ENCODE assay signal across 10 mouse cellular contexts in genomic region chr11:64671898-64672297, GRCm38 (mm10).
A peak's percentile ranks its signal among the peaks of the same experiment; 100 is the strongest.
DNase-seq lines count a peak whose midpoint lies in the region; ATAC-seq and TF ChIP-seq lines count a peak whose summit lies in the region.
"Had no signal": no experiment of that assay in that cellular context is flagged by ENCODE, and none has a peak within 500 bp of the region (broad histone marks: within the 10 kb centered on the region; RNA-seq: fewer than 3 reads in every experiment).

No protein-coding gene starts in this region.

- no peak overlapping the region for H3K4me2 ChIP-seq in lung, postnatal 0 days (replicated peaks; ENCODE audit: low read depth, low read length)
- H3K4me2 ChIP-seq in stomach, embryonic 16.5 days (ENCODE audit: low read depth, low read length), result no peak overlapping the region
- H3K4me2 ChIP-seq: hindbrain, embryonic 15.5 days; limb, embryonic 15.5 days had no signal

- TF ChIP-seq CTCF in lung, postnatal 0 days (IDR thresholded peaks at IDR 0.05), result no peak

- TF ChIP-seq EP300 in lung, postnatal 0 days (IDR thresholded peaks at IDR 0.05), result peak; percentile 52

- H3K36me3 ChIP-seq in lung, postnatal 0 days (ENCODE audit: insufficient read depth, low read length), result no peaks in the 10 kb centered on the region
- H3K36me3 ChIP-seq in limb, embryonic 10.5 days, result 0 out of 2 replicates have a peak, but pooled peaks cover 4% of the 10 kb centered on the region
- H3K36me3 ChIP-seq in stomach, embryonic 16.5 days (ENCODE audit: control insufficient read depth, insufficient read depth, low read length), result no peaks in the 10 kb centered on the region
- H3K36me3 ChIP-seq: hindbrain, embryonic 15.5 days; limb, embryonic 15.5 days had no signal

- H3K4me1 ChIP-seq in lung, postnatal 0 days (ENCODE audit: insufficient read depth, low read depth, low read length), result peaks cover 3% of the 10 kb centered on the region; the same call in 1 of the 2 replicates
- peaks cover 37% of the 10 kb centered on the region for H3K4me1 ChIP-seq in limb, embryonic 10.5 days
- no peaks in the 10 kb centered on the region for H3K4me1 ChIP-seq in stomach, embryonic 16.5 days (ENCODE audit: control insufficient read depth, insufficient read depth, low read length)
- H3K4me1 ChIP-seq: hindbrain, embryonic 15.5 days had no signal

- peak; percentile 67 for ATAC-seq in lung, postnatal 0 days
- peak; percentile 80; the same call in 1 of the 2 replicates for ATAC-seq in stomach, embryonic 16.5 days (ENCODE audit: insufficient read depth, low FRiP score)
- ATAC-seq in cerebellum, adult (ENCODE audit: insufficient number of reproducible peaks, low FRiP score, low TSS enrichment), result no peak

- H3K9me3 ChIP-seq in lung, postnatal 0 days (ENCODE audit: low read length), result no peaks in the 10 kb centered on the region
- H3K9me3 ChIP-seq in limb, embryonic 10.5 days (replicated peaks), result no peaks in the 10 kb centered on the region
- H3K9me3 ChIP-seq in stomach, embryonic 16.5 days (replicated peaks; ENCODE audit: control insufficient read depth, low read length), result 0 out of 2 replicates have a peak, but pooled peaks cover 2% of the 10 kb centered on the region
- H3K9me3 ChIP-seq: limb, embryonic 15.5 days had no signal

- peak; percentile 5 for DNase-seq in adrenal gland, postnatal 14 days
- no peak for DNase-seq in adrenal gland, postnatal 36 days
- peak; percentile 61 for DNase-seq in lung, postnatal 0 days (ENCODE audit: low spot score)
- DNase-seq in lung, postnatal 25 days (ENCODE audit: low spot score), result no peak
- DNase-seq in limb, embryonic 10.5 days (ENCODE audit: low spot score), result peak; percentile 77
- DNase-seq in B cell, adult 2 months, result no peak

- no peak overlapping the region for H3K4me3 ChIP-seq in lung, postnatal 0 days (ENCODE audit: low read depth, low read length)
- H3K4me3 ChIP-seq in limb, embryonic 10.5 days, result no peak overlapping the region
- no peak overlapping the region for H3K4me3 ChIP-seq in stomach, embryonic 16.5 days (replicated peaks; ENCODE audit: low read length)
- H3K4me3 ChIP-seq: hindbrain, embryonic 15.5 days; limb, embryonic 15.5 days had no signal

- 39% methylated on average over 3 of the region's 3 CpGs for WGBS in lung, postnatal 0 days
- 35% methylated on average over 3 of the region's 3 CpGs for WGBS in limb, embryonic 10.5 days
- WGBS in stomach, embryonic 16.5 days, result 30% methylated on average over 3 of the region's 3 CpGs

- no peak overlapping the region for H3K27ac ChIP-seq in lung, postnatal 0 days (ENCODE audit: low read length)
- H3K27ac ChIP-seq in limb, embryonic 10.5 days, result peak overlapping the region; percentile 64; the same call in 1 of the 2 replicates
- H3K27ac ChIP-seq in stomach, embryonic 16.5 days (ENCODE audit: low read length), result no peak overlapping the region
- H3K27ac ChIP-seq: hindbrain, embryonic 15.5 days; limb, embryonic 15.5 days had no signal

- no peaks in the 10 kb centered on the region for H3K27me3 ChIP-seq in lung, postnatal 0 days (replicated peaks; ENCODE audit: insufficient read depth, low read length)
- no peaks in the 10 kb centered on the region for H3K27me3 ChIP-seq in limb, embryonic 10.5 days (ENCODE audit: low read depth, poor library complexity, severe bottlenecking)
- no peaks in the 10 kb centered on the region for H3K27me3 ChIP-seq in stomach, embryonic 16.5 days (ENCODE audit: control insufficient read depth, insufficient read depth, low read length)
- H3K27me3 ChIP-seq: hindbrain, embryonic 15.5 days; limb, embryonic 15.5 days had no signal

- H3K9ac ChIP-seq in lung, postnatal 0 days (replicated peaks; ENCODE audit: low read depth), result no peak overlapping the region
- no peak overlapping the region for H3K9ac ChIP-seq in stomach, embryonic 16.5 days (ENCODE audit: low read length)
- H3K9ac ChIP-seq: hindbrain, embryonic 15.5 days; limb, embryonic 15.5 days had no signal

Comparison
In these comparisons a context has a peak if more than half of its experiments do, and no peak if none do; other contexts are left out.
1. DNase-seq: peak in adrenal gland, postnatal 14 days (single experiment), lung, postnatal 0 days (single experiment) and limb, embryonic 10.5 days (single experiment); none in adrenal gland, postnatal 36 days (0 of 2), lung, postnatal 25 days (single experiment) and B cell, adult 2 months (0 of 2).